Mouse (Mus musculus): ENCODE measurements around the gene Stab2.
A peak's percentile ranks its signal among the peaks of the same experiment; 100 is the strongest.

Gene Stab2

GRCm38 (mm10) chr10:87007385-87008214, at the start of gene Stab2:
Gene Stab2 (minus strand): TSS chr10:87008025.
- DNase-seq (ENCODE audit: low spot score in 2 of 2): no peak

- no peak for DNase-seq (ENCODE audit: low spot score in 2 of 2)
Measured at GRCm38 (mm10) chr10:87051714-87052113, 43.9 kb upstream of the Stab2 start.

- no peak for DNase-seq (ENCODE audit: low spot score in 2 of 2)
Measured at GRCm38 (mm10) chr10:87049179-87049578, 41.4 kb upstream of the Stab2 start.

- no peak for DNase-seq (ENCODE audit: low spot score in 2 of 2)
Measured at GRCm38 (mm10) chr10:87046931-87047468, 39.2 kb upstream of the Stab2 start.

GRCm38 (mm10) chr10:87046469-87046868, 38.6 kb upstream of the Stab2 start:
- DNase-seq (ENCODE audit: low spot score in 2 of 2): no peak

GRCm38 (mm10) chr10:87045273-87045672, 37.4 kb upstream of the Stab2 start:
- no peak for DNase-seq (ENCODE audit: low spot score in 2 of 2)

GRCm38 (mm10) chr10:87041265-87041664, 33.4 kb upstream of the Stab2 start:
- no peak for DNase-seq (ENCODE audit: low spot score in 2 of 2)

- no peak for DNase-seq (ENCODE audit: low spot score in 2 of 2)
Measured at GRCm38 (mm10) chr10:87039800-87040199, 32.0 kb upstream of the Stab2 start.

GRCm38 (mm10) chr10:87039340-87039739, 31.5 kb upstream of the Stab2 start:
- no peak for DNase-seq (ENCODE audit: low spot score in 2 of 2)

GRCm38 (mm10) chr10:87037062-87037461, 29.2 kb upstream of the Stab2 start:
- no peak for DNase-seq (ENCODE audit: low spot score in 2 of 2)

GRCm38 (mm10) chr10:87036271-87036703, 28.5 kb upstream of the Stab2 start:
- DNase-seq (ENCODE audit: low spot score in 2 of 2): no peak

GRCm38 (mm10) chr10:87035866-87036265, 28.0 kb upstream of the Stab2 start:
- DNase-seq (ENCODE audit: low spot score in 2 of 2): no peak

- DNase-seq (ENCODE audit: low spot score in 2 of 2): no peak
Measured at GRCm38 (mm10) chr10:87032768-87033167, 24.9 kb upstream of the Stab2 start.

- DNase-seq (ENCODE audit: low spot score in 2 of 2): peak; percentile 65 to 86
Measured at GRCm38 (mm10) chr10:87024884-87025283, 17.1 kb upstream of the Stab2 start.

- peak in 1 of 2 experiments; percentile 19 for DNase-seq (ENCODE audit: low spot score in 2 of 2)
Measured at GRCm38 (mm10) chr10:87020711-87021110, 12.9 kb upstream of the Stab2 start.

GRCm38 (mm10) chr10:87018876-87019275, 11.1 kb upstream of the Stab2 start:
- no peak for DNase-seq (ENCODE audit: low spot score in 2 of 2)

- DNase-seq (ENCODE audit: low spot score in 2 of 2): no peak
Measured at GRCm38 (mm10) chr10:87016151-87016692, 8.4 kb upstream of the Stab2 start.

GRCm38 (mm10) chr10:87015403-87015802, 7.6 kb upstream of the Stab2 start:
- DNase-seq (ENCODE audit: low spot score in 2 of 2): no peak

- no peak for DNase-seq (ENCODE audit: low spot score in 2 of 2)
Measured at GRCm38 (mm10) chr10:87014391-87014965, 6.7 kb upstream of the Stab2 start.

- no peak for DNase-seq (ENCODE audit: low spot score in 2 of 2)
Measured at GRCm38 (mm10) chr10:87012087-87012486, 4.3 kb upstream of the Stab2 start.

- DNase-seq (ENCODE audit: low spot score in 2 of 2): no peak
Measured at GRCm38 (mm10) chr10:87008215-87008499, 332 bp upstream of the Stab2 start.

GRCm38 (mm10) chr10:86992238-86992976, 15.4 kb downstream of the Stab2 start:
- DNase-seq (ENCODE audit: low spot score in 2 of 2): no peak
